Mouse (Mus musculus): Measurements from ENCODE around the gene Dusp3.

The Dusp3 gene

GRCm38 (mm10) chr11:101935743-101936142 lies 51.1 kb downstream of the Dusp3 start:
- DNase-seq (ENCODE audit: low spot score in 2 of 2), result no peak

GRCm38 (mm10) chr11:101931978-101932377 lies 54.8 kb downstream of the Dusp3 start:
- no peak for DNase-seq (ENCODE audit: low spot score in 2 of 2)

GRCm38 (mm10) chr11:101928030-101928762 lies 58.6 kb downstream of the Dusp3 start:
- no peak for DNase-seq (ENCODE audit: low spot score in 2 of 2)

GRCm38 (mm10) chr11:101926951-101927589 lies 59.7 kb downstream of the Dusp3 start:
- DNase-seq (ENCODE audit: low spot score in 2 of 2), result no peak

- no peak for DNase-seq (ENCODE audit: low spot score in 2 of 2)
Measured at GRCm38 (mm10) chr11:101925636-101926035, 61.2 kb downstream of the Dusp3 start.

- DNase-seq (ENCODE audit: low spot score in 2 of 2), result no peak
Measured at GRCm38 (mm10) chr11:101924441-101924976, 62.3 kb downstream of the Dusp3 start.

- no peak for DNase-seq (ENCODE audit: low spot score in 2 of 2)
Measured at GRCm38 (mm10) chr11:101923988-101924387, 62.8 kb downstream of the Dusp3 start.

- peak in 1 of 2 experiments; percentile 47 for DNase-seq (ENCODE audit: low spot score in 2 of 2)
Measured at GRCm38 (mm10) chr11:101921361-101921952, 65.4 kb downstream of the Dusp3 start.
